Mouse (Mus musculus) hindbrain, postnatal 0 days (tissue): ENCODE data around the gene Lgi4. TPM values are rescaled to one million over a fixed set of nuclear protein-coding genes. Genes with fewer than 3 reads are reported as not detected.

Experiments
- ATAC-seq: fragments of 200-750 bp; cut with Nextera tagmentation; 2 replicates; pipeline ENCODE4 v1.8.0; 2017; ENCODE audit warnings: mild to moderate bottlenecking, moderate TSS enrichment, moderate library complexity
- DNase-seq: peaks from one replicate; pipeline ENCODE4 v3.0.0-alpha.2; 2015; ENCODE audit warnings: low spot score
- H3K27ac ChIP-seq: fragments of 300-500 bp; sonication (generic); 2 replicates; pipeline ENCODE4 v1.5.1; 2014; ENCODE audit warnings: mild to moderate bottlenecking
- H3K27me3 ChIP-seq: fragments of 300-500 bp; sonication (generic); 2 replicates; pipeline ENCODE4 v1.6.1; 2014; ENCODE audit warnings: low read length, mixed read lengths; ENCODE audit not compliant: insufficient read depth
- H3K36me3 ChIP-seq: fragments of 300-500 bp; sonication (generic); 2 replicates; pipeline ENCODE4 v1.6.1; 2014; ENCODE audit warnings: low read length, mixed read lengths; ENCODE audit not compliant: insufficient read depth
- H3K4me1 ChIP-seq: fragments of 300-500 bp; sonication (generic); 2 replicates; pipeline ENCODE4 v1.6.1; 2014; ENCODE audit warnings: antibody characterized with exemption, low read length, mixed read lengths; ENCODE audit not compliant: insufficient read depth
- H3K4me2 ChIP-seq: fragments of 300-500 bp; sonication (generic); 2 replicates; pipeline ENCODE4 v1.6.1; 2014; ENCODE audit warnings: low read depth, mild to moderate bottlenecking, low read length, moderate library complexity, mixed read lengths
- H3K4me3 ChIP-seq: fragments of 300-500 bp; sonication (generic); 2 replicates; pipeline ENCODE4 v1.5.1; 2014; ENCODE audit warnings: low read length
- H3K9ac ChIP-seq: fragments of 300-500 bp; sonication (generic); replicated peaks from 2 replicates; pipeline ENCODE4 v1.6.1; 2014; ENCODE audit warnings: mild to moderate bottlenecking, low read length, moderate library complexity, mixed read lengths
- H3K9me3 ChIP-seq: fragments of 300-500 bp; sonication (generic); 2 replicates; pipeline ENCODE4 v1.6.1; 2016; ENCODE audit warnings: low read length, mixed read lengths
- CTCF ChIP-seq: IDR thresholded peaks from 2 replicates; pipeline ENCODE4 v1.5.1; 2016; ENCODE audit warnings: antibody characterized with exemption, control low read depth, low read depth
- WGBS: fragments of 180-500 bp; shearing (Covaris S2); extraction: QIAGEN DNeasy Blood & Tissue Kit; methylation state at CpG from one replicate; pipeline ENCODE4 v1.1.7; 2014; 5-methylcytosine and 5-hydroxymethylcytosine counted together
- polyA plus RNA-seq: library from polyadenylated mRNA; unstranded; fragments of >200 nt; fragmentation: Nextera tagmentation; extraction: Ambion mirVana; gene quantifications from 2 replicates; pipeline ENCODE4 v1.2.1, GENCODE M21; 2015
- total RNA-seq: library from RNA; depleted of rRNA; stranded (reverse); fragments of >200 nt; gene quantifications from 2 replicates; pipeline ENCODE4 v1.2.3, GENCODE M21; 2014

The Lgi4 gene
- total and polyA plus RNA-seq, 2 experiments from 2014 or later, result 1.3 to 5.9 TPM

- Histone ChIP-seq H3K9me3 (no peaks in the 10 kb centered on the region), H3K36me3 (no peaks in the 10 kb centered on the region)
- DNase-seq, result no peak
Measured at GRCm38 (mm10) chr7:31074061-31074712, 15.0 kb downstream of the Lgi4 start.

DNA sequence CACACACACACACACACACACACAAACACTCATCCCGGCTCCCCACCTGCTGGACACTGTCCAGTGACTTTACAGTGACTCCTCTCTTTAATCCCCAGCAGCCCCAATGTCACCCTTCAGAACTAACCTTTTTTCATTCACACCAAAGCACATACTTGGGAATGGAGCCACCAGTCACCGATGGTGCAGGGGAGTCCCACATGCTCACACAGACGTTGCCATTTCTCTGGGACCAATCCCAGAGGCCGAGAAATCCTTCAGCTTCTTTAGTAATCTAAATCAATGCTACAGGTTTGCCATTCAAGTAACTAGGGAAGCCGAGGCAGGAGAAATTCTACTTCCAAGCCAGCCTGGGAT lies 15.5 kb downstream of the Lgi4 start:
- DNase-seq, result no peak
- no peak overlapping the region for H3K9ac ChIP-seq
- no peak for TF ChIP-seq CTCF

More at GRCm38 (mm10) chr7:31074061-31074712, 15.0 kb downstream of the Lgi4 start:
- Histone ChIP-seq H3K27me3 (no peaks in the 10 kb centered on the region), H3K4me2 (no peak overlapping the region), H3K4me1 (no peaks in the 10 kb centered on the region), H3K4me3 (no peak overlapping the region), H3K9ac (no peak overlapping the region), H3K27ac (no peak overlapping the region)
- no peak for ATAC-seq
- TF ChIP-seq CTCF, result no peak
- WGBS, result 53% methylated on average over 7 of the region's 7 CpGs

DNA sequence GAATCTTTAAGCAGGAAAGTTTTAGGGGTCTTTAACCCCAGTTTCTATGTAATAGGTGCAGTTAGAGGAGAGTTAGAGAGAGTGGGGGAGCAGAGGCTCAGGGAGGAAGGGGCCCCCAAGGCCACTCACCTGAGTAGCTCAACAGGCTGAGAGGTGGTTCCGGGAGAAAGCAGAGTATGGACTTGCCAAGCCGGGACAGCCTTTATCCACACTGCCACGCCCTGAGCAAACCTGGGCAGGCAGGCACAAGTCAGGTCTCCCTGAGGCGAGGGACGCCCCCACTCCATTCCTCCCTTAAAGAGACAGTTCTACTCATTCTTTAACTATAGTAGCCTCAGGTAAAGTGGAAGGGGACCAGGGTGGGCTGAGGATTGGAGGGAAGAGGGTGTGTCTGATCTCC lies 17.4 kb downstream of the Lgi4 start, which contains the start of gene Fxyd3:
Gene Fxyd3, minus strand, starts transcription at position 213 of the 400 bp plus-strand sequence.
- ATAC-seq (no peak), DNase-seq (no peak)
- H3K4me1 ChIP-seq, result no peaks in the 10 kb centered on the region
- no peak for TF ChIP-seq CTCF
- WGBS, result 66% methylated on average over 5 of the region's 5 CpGs
- H3K4me2 ChIP-seq, result no peak within 1 kb of the TSS
- H3K9me3 ChIP-seq, result no peaks in the 10 kb centered on the region
- H3K36me3 ChIP-seq, result no peaks in the 10 kb centered on the region
- no peak within 1 kb of the TSS for H3K9ac ChIP-seq
- H3K27ac ChIP-seq, result no peak within 1 kb of the TSS
- H3K4me3 ChIP-seq, result no peak within 1 kb of the TSS
- H3K27me3 ChIP-seq, result no peaks in the 10 kb centered on the region

More for the DNA sequence above, 15.5 kb downstream of the Lgi4 start:
- H3K4me2 ChIP-seq, result no peak overlapping the region
- WGBS, result 58% methylated on average over 5 of the region's 5 CpGs
- H3K4me3 ChIP-seq, result no peak overlapping the region
- H3K36me3 ChIP-seq, result no peaks in the 10 kb centered on the region
- H3K4me1 ChIP-seq, result no peaks in the 10 kb centered on the region
- no peaks in the 10 kb centered on the region for H3K27me3 ChIP-seq
- no peak overlapping the region for H3K27ac ChIP-seq
- no peaks in the 10 kb centered on the region for H3K9me3 ChIP-seq
- no peak for ATAC-seq

DNA sequence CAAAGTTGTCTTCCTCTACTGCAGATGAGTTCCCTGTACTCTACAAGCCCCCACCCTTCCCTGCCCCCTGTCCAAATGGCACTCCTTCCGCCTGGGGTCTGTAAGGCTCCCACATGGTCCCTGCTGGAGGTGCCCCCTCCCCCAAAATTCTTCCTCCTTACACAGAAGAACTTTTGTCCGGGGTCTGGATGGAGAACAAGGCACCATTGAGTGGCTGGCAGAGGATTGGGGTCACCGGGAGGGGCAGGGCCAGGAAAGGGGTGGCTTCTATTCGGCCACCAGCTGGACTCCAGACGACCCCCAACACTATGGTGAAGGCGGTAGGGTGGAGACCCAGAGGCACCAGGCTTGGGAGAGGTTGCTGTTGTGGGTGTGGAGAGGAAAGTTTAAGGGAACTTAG lies 18.3 kb downstream of the Lgi4 start:
- ATAC-seq, result peak; percentile 79
- Histone ChIP-seq H3K9ac (no peak overlapping the region), H3K4me2 (no peak overlapping the region)

DNA sequence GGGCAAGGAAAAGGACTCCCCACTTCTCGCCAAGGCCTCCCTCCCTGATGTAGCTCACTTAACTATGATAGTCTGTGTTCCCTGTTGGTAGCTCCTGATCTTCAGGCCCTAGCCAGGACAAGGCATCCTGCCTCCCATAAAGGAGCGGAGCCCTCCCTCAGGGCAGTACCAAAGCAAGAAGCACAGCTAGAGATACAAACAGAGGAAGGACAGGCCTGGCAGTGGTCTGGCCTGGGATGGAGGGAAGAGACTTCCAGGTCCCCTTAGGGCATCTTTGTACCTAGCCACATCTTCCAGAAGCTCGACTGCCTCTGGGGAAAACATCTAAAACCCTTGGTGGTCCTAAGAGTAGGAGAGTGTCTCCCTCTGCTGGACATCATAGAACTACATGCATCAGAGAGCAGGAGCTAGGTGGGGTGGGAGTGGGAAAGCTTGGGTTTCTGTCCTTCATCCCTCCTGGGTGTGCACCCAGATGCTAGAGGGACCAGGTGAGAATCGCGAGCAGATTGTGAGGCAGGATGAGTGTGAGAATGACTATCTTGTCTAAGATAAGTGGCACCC lies 18.8 kb downstream of the Lgi4 start:
- Histone ChIP-seq H3K4me3 (no peak overlapping the region), H3K4me1 (no peaks in the 10 kb centered on the region), H3K9me3 (no peaks in the 10 kb centered on the region), H3K27ac (no peak overlapping the region), H3K27me3 (no peaks in the 10 kb centered on the region), H3K4me2 (no peak overlapping the region), H3K36me3 (no peaks in the 10 kb centered on the region), H3K9ac (no peak overlapping the region)
- ATAC-seq (peak; percentile 58), DNase-seq (peak; percentile 86)
- peak; percentile 89 for TF ChIP-seq CTCF
- 44% methylated on average over 5 of the region's 5 CpGs for WGBS

More for the DNA sequence above, 18.3 kb downstream of the Lgi4 start:
- Histone ChIP-seq H3K36me3 (no peaks in the 10 kb centered on the region), H3K27ac (no peak overlapping the region), H3K9me3 (no peaks in the 10 kb centered on the region), H3K4me3 (no peak overlapping the region), H3K27me3 (no peaks in the 10 kb centered on the region), H3K4me1 (no peaks in the 10 kb centered on the region)
- WGBS, result 37% methylated on average over 6 of the region's 6 CpGs
- peak; percentile 36 for DNase-seq
- TF ChIP-seq CTCF, result no peak

GRCm38 (mm10) chr7:31079670-31080069 lies 20.5 kb downstream of the Lgi4 start:
- Histone ChIP-seq H3K4me2 (no peak overlapping the region), H3K36me3 (no peaks in the 10 kb centered on the region), H3K4me3 (no peak overlapping the region), H3K27ac (no peak overlapping the region), H3K27me3 (no peaks in the 10 kb centered on the region), H3K9ac (no peak overlapping the region), H3K4me1 (no peaks in the 10 kb centered on the region), H3K9me3 (no peaks in the 10 kb centered on the region)
- no peak for DNase-seq
- 84% methylated on average over 8 of the region's 8 CpGs for WGBS
- no peak for TF ChIP-seq CTCF
- no peak for ATAC-seq

DNA sequence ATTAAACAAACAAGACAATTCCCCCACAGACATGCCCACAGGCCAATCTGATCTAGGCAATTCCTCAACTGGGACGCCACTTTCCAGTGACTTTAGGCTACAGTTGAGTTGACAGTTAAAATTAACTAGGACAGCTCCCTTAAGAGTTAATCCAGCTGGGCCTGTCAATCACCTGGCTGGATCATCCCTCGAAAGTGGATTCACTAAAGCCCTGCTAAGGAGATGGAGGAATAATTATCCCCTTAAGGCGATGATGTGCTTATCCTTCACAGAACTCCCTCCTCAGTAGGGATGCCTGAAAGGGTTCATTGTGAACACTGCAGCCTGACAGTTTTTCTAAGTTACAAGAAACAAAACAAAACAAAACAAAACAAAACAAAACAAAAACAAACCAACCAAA lies 21.5 kb downstream of the Lgi4 start:
- no peak for DNase-seq
- no peaks in the 10 kb centered on the region for H3K27me3 ChIP-seq

More for the DNA sequence above, 21.5 kb downstream of the Lgi4 start:
- no peak overlapping the region for H3K9ac ChIP-seq
- no peaks in the 10 kb centered on the region for H3K9me3 ChIP-seq
- WGBS, result 54% methylated on average over 3 of the region's 3 CpGs
- H3K4me1 ChIP-seq, result no peaks in the 10 kb centered on the region
- no peak overlapping the region for H3K4me2 ChIP-seq
- H3K27ac ChIP-seq, result no peak overlapping the region
- no peak overlapping the region for H3K4me3 ChIP-seq
- no peaks in the 10 kb centered on the region for H3K36me3 ChIP-seq
- TF ChIP-seq CTCF, result no peak
- ATAC-seq, result no peak
